Mouse (Mus musculus) stomach, postnatal 0 days (tissue): ENCODE measurements around the gene Rbx1. TPM values are rescaled to one million over a fixed set of nuclear protein-coding genes. Genes with fewer than 3 reads are reported as not detected.
"Not testable (repeated sequence)": the region's sequence is repeated elsewhere in the genome, so short reads cannot be mapped to it uniquely, and the experiment has no call there.

Source experiments
- ATAC-seq: fragments of 200-750 bp; cut with Nextera tagmentation; 2 replicates; pipeline ENCODE4 v1.8.0; 2017; ENCODE audit not compliant: low FRiP score, low TSS enrichment
- DNase-seq: peaks from one replicate; pipeline ENCODE4 v3.0.0-alpha.2; 2016; ENCODE audit warnings: low spot score
- H3K27ac ChIP-seq: fragments of 300-500 bp; sonication (generic); replicated peaks from 2 replicates; pipeline ENCODE4 v1.5.1; 2014; ENCODE audit warnings: mild to moderate bottlenecking, control low read depth
- H3K27me3 ChIP-seq: fragments of 300-500 bp; sonication (generic); 2 replicates; pipeline ENCODE4 v1.6.1; 2014; ENCODE audit warnings: low read length; ENCODE audit not compliant: control insufficient read depth, insufficient read depth
- H3K36me3 ChIP-seq: fragments of 300-500 bp; sonication (generic); 2 replicates; pipeline ENCODE4 v1.6.1; 2014; ENCODE audit warnings: low read length, mixed read lengths; ENCODE audit not compliant: control insufficient read depth, insufficient read depth
- H3K4me1 ChIP-seq: fragments of 300-500 bp; sonication (generic); replicated peaks from 2 replicates; pipeline ENCODE4 v1.6.1; 2014; ENCODE audit warnings: antibody characterized with exemption; ENCODE audit not compliant: control insufficient read depth, insufficient read depth
- H3K4me2 ChIP-seq: fragments of 300-500 bp; sonication (generic); replicated peaks from 2 replicates; pipeline ENCODE4 v1.6.1; 2014; ENCODE audit warnings: low read depth, mild to moderate bottlenecking, control low read depth, moderate library complexity
- H3K4me3 ChIP-seq: fragments of 300-500 bp; sonication (generic); 2 replicates; pipeline ENCODE4 v1.5.1; 2014; ENCODE audit warnings: low read depth, low read length, control low read depth
- H3K9ac ChIP-seq: fragments of 300-500 bp; sonication (generic); 2 replicates; pipeline ENCODE4 v1.6.1; 2014; ENCODE audit warnings: mild to moderate bottlenecking, low read length, control low read depth, mixed read lengths
- H3K9me3 ChIP-seq: fragments of 300-500 bp; sonication (generic); 2 replicates; pipeline ENCODE4 v1.6.1; 2016; ENCODE audit warnings: low read length; ENCODE audit not compliant: control insufficient read depth
- CTCF ChIP-seq: IDR thresholded peaks from 2 replicates; pipeline ENCODE4 v1.5.1; 2016; ENCODE audit warnings: antibody characterized with exemption, low read depth, mild to moderate bottlenecking, moderate library complexity
- EP300 ChIP-seq: optimal IDR thresholded peaks from 2 replicates; pipeline ENCODE3; 2016; ENCODE audit warnings: antibody characterized with exemption
- WGBS: fragments of 180-500 bp; shearing (Covaris S2); extraction: QIAGEN DNeasy Blood & Tissue Kit; methylation state at CpG from one replicate; pipeline ENCODE4 v1.1.7; 2014; 5-methylcytosine and 5-hydroxymethylcytosine counted together
- polyA plus RNA-seq: library from polyadenylated mRNA; unstranded; fragments of >200 nt; fragmentation: Nextera tagmentation; extraction: Ambion mirVana; gene quantifications from 2 replicates; pipeline ENCODE4 v1.2.1, GENCODE M21; 2015

Rbx1 gene
- polyA plus RNA-seq, 1 experiment from 2014 or later: 460 TPM

GRCm38 (mm10) chr15:81476597-81476996 lies 10.5 kb downstream of the Rbx1 start:
- TF ChIP-seq EP300 (no peak), CTCF (no peak)
- DNase-seq: peak; percentile 40
- H3K4me3 ChIP-seq: no peak overlapping the region
- no peaks in the 10 kb centered on the region for H3K4me1 ChIP-seq
- H3K4me2 ChIP-seq: no peak overlapping the region
- H3K27ac ChIP-seq: no peak overlapping the region
- no peak for ATAC-seq
- no peaks in the 10 kb centered on the region for H3K9me3 ChIP-seq
- H3K9ac ChIP-seq: no peak overlapping the region
- 10% methylated on average over 2 of the region's 2 CpGs for WGBS
- H3K27me3 ChIP-seq: no peaks in the 10 kb centered on the region
- peaks cover 11% of the 10 kb centered on the region; the same call in 1 of the 2 replicates for H3K36me3 ChIP-seq

GRCm38 (mm10) chr15:81479446-81480213 lies 13.5 kb downstream of the Rbx1 start:
- H3K4me2 ChIP-seq: no peak overlapping the region
- H3K4me3 ChIP-seq: no peak overlapping the region
- no peak overlapping the region for H3K9ac ChIP-seq
- H3K4me1 ChIP-seq: no peaks in the 10 kb centered on the region
- no peak for DNase-seq
- WGBS: 57% methylated on average over 21 of the region's 21 CpGs
- peaks cover 3% of the 10 kb centered on the region; the same call in 1 of the 2 replicates for H3K36me3 ChIP-seq
- H3K27me3 ChIP-seq: no peaks in the 10 kb centered on the region
- no peak overlapping the region for H3K27ac ChIP-seq
- no peak for TF ChIP-seq EP300
- no peak for TF ChIP-seq CTCF
- H3K9me3 ChIP-seq: no peaks in the 10 kb centered on the region
- no peak for ATAC-seq

- not testable (repeated sequence) for H3K27ac ChIP-seq, H3K36me3 ChIP-seq, H3K4me2 ChIP-seq, DNase-seq, H3K27me3 ChIP-seq, H3K4me3 ChIP-seq, H3K4me1 ChIP-seq, H3K9ac ChIP-seq, ATAC-seq, H3K9me3 ChIP-seq
- 59% methylated on average over 3 of the region's 3 CpGs for WGBS
These were observed 14.2 kb downstream of the Rbx1 start for GRCm38 (mm10) chr15:81480284-81480683.

- TF ChIP-seq EP300 (no peak), CTCF (no peak)
- no peaks in the 10 kb centered on the region for H3K4me1 ChIP-seq
- peak overlapping the region; percentile 28 for H3K4me2 ChIP-seq
- no peaks in the 10 kb centered on the region for H3K27me3 ChIP-seq
- DNase-seq (peak; percentile 82), ATAC-seq (peak; percentile 78)
- H3K9ac ChIP-seq: peak overlapping the region; percentile 0; the same call in 1 of the 2 replicates
- peak overlapping the region; percentile 18 for H3K4me3 ChIP-seq
- H3K27ac ChIP-seq: no peak overlapping the region
- no peaks in the 10 kb centered on the region for H3K9me3 ChIP-seq
- WGBS: 12% methylated on average over 13 of the region's 13 CpGs
- no peaks in the 10 kb centered on the region for H3K36me3 ChIP-seq
These were observed 14.9 kb downstream of the Rbx1 start for GRCm38 (mm10) chr15:81480977-81481379.

- no peak for ATAC-seq
- H3K9ac ChIP-seq: no peak overlapping the region
- H3K36me3 ChIP-seq: no peaks in the 10 kb centered on the region
- H3K4me1 ChIP-seq: no peaks in the 10 kb centered on the region
- H3K4me2 ChIP-seq: no peak overlapping the region
- no peaks in the 10 kb centered on the region for H3K27me3 ChIP-seq
- H3K9me3 ChIP-seq: no peaks in the 10 kb centered on the region
- 78% methylated on average over 2 of the region's 2 CpGs for WGBS
- TF ChIP-seq EP300 (no peak), CTCF (no peak)
- no peak overlapping the region for H3K4me3 ChIP-seq
- H3K27ac ChIP-seq: no peak overlapping the region
- no peak for DNase-seq
These were observed 16.9 kb downstream of the Rbx1 start for GRCm38 (mm10) chr15:81482966-81483365.

- Histone ChIP-seq H3K9me3 (no peaks in the 10 kb centered on the region), H3K4me2 (no peak overlapping the region), H3K9ac (no peak overlapping the region), H3K36me3 (no peaks in the 10 kb centered on the region), H3K4me1 (no peaks in the 10 kb centered on the region), H3K27ac (no peak overlapping the region), H3K4me3 (no peak overlapping the region), H3K27me3 (no peaks in the 10 kb centered on the region)
- ATAC-seq (0 out of 2 replicates have a peak, but pooled peaks have one; percentile 11), DNase-seq (no peak)
- 92% methylated on average over 6 of the region's 6 CpGs for WGBS
- TF ChIP-seq CTCF (no peak), EP300 (no peak)
These were observed 17.6 kb downstream of the Rbx1 start for GRCm38 (mm10) chr15:81483691-81484090.
